Mouse (Mus musculus) kidney, embryonic 15.5 days (tissue): Measurements from ENCODE around the gene Plxnd1. TPM values are rescaled to one million over a fixed set of nuclear protein-coding genes. Genes with fewer than 3 reads are reported as not detected.
A peak's percentile ranks its signal among the peaks of the same experiment; 100 is the strongest.

Experiments
- ATAC-seq: fragments of 200-750 bp; cut with Nextera tagmentation; replicated peaks from 2 replicates; pipeline ENCODE4 v1.8.0; 2017; ENCODE audit warnings: moderate TSS enrichment; ENCODE audit not compliant: low FRiP score
- H3K27ac ChIP-seq: fragments of 300-500 bp; sonication (generic); 2 replicates; pipeline ENCODE4 v1.5.1; 2015; ENCODE audit warnings: mild to moderate bottlenecking, inconsistent platforms
- H3K27me3 ChIP-seq: fragments of 300-500 bp; sonication (generic); 2 replicates; pipeline ENCODE4 v1.6.1; 2015; ENCODE audit warnings: inconsistent platforms
- H3K36me3 ChIP-seq: fragments of 300-500 bp; sonication (generic); 2 replicates; pipeline ENCODE4 v1.6.1; 2015; ENCODE audit warnings: inconsistent platforms
- H3K4me1 ChIP-seq: fragments of 300-500 bp; sonication (generic); 2 replicates; pipeline ENCODE4 v1.6.1; 2015; ENCODE audit warnings: inconsistent platforms
- H3K4me2 ChIP-seq: fragments of 300-500 bp; sonication (generic); 2 replicates; pipeline ENCODE4 v1.6.1; 2015; ENCODE audit warnings: moderate library complexity, mild to moderate bottlenecking, inconsistent platforms
- H3K4me3 ChIP-seq: fragments of 300-500 bp; sonication (generic); replicated peaks from 2 replicates; pipeline ENCODE4 v1.5.1; 2015; ENCODE audit warnings: mild to moderate bottlenecking, inconsistent platforms
- H3K9ac ChIP-seq: fragments of 300-500 bp; sonication (generic); 2 replicates; pipeline ENCODE4 v1.6.1; 2015; ENCODE audit warnings: mild to moderate bottlenecking, inconsistent platforms
- H3K9me3 ChIP-seq: fragments of 300-500 bp; sonication (generic); replicated peaks from 2 replicates; pipeline ENCODE4 v1.6.1; 2016; ENCODE audit warnings: inconsistent platforms
- WGBS: fragments of 180-500 bp; shearing (Covaris S2); methylation state at CpG from one replicate; pipeline ENCODE4 v1.1.7; 2015; ENCODE audit warnings: mixed read lengths; 5-methylcytosine and 5-hydroxymethylcytosine counted together
- polyA plus RNA-seq: library from polyadenylated mRNA; unstranded; fragments of >200 nt; fragmentation: Nextera tagmentation; extraction: Ambion mirVana; gene quantifications from 2 replicates; pipeline ENCODE4 v1.2.1, GENCODE M21; 2015

Gene Plxnd1
- polyA plus RNA-seq, 1 experiment from 2014 or later = 52.7 TPM

DNA sequence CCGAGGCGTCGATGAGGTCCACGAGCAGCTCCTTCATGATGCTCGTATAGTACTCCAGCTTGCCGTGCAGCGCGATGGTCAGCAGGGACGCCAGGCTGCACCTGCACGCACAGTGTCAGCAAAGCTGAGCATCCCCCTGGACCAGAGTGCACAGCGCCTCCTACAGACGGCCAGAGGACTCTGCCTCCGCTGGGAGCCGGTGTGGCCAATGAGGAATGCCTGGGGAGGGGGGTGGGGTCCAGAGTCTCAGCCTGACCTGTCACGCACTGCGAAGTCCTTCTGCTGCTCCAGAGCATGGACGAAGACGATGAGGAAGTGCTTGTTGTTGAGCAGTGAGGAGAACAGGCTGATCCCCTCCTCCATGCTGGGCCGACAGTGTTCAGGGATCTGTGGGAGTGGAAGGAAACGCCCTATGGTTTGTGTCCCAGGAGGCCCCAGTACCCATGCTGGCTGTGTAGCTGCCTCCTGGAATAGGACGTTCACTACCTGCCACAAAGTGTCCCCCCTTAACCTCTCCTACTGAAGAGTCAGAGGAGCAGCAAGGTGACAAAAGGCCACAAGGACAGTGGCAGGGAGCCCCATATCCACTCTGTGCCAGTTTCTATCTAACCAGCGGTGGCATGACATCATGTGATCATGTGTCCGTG lies 32.2 kb downstream of the Plxnd1 start:
- 48% methylated on average over 23 of the region's 23 CpGs for WGBS
- no peaks in the 10 kb centered on the region for H3K9me3 ChIP-seq
- H3K27me3 ChIP-seq = no peaks in the 10 kb centered on the region
- no peak overlapping the region for H3K27ac ChIP-seq
- no peak overlapping the region for H3K4me3 ChIP-seq
- H3K36me3 ChIP-seq = peaks cover 91% of the 10 kb centered on the region
- no peak overlapping the region for H3K9ac ChIP-seq
- peak; percentile 31 for ATAC-seq
- peaks cover 27% of the 10 kb centered on the region for H3K4me1 ChIP-seq
- no peak overlapping the region for H3K4me2 ChIP-seq

DNA sequence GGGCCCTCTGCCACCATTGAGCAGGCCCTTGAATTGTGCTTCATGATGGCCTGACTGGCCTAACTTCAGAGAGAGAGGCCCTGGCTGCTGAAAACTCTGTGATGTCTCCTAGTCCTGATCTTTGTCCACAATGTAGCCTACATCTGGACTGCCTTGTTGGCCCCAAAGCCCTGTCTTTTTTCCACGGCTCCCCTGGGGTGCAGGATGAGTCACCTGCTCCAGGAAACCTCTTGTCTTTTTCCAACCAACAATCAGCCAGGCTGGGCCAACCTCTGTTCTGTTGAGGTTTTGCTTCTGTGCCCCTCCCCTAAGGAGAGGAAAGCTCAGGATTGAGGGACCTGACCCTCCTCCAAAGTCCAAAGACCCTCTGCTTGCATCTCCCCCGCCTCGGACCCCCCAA lies 33.1 kb downstream of the Plxnd1 start:
- Histone ChIP-seq H3K9ac (no peak overlapping the region), H3K27ac (no peak overlapping the region), H3K27me3 (no peaks in the 10 kb centered on the region), H3K36me3 (peaks cover 83% of the 10 kb centered on the region), H3K4me2 (no peak overlapping the region), H3K4me1 (peaks cover 36% of the 10 kb centered on the region), H3K9me3 (no peaks in the 10 kb centered on the region), H3K4me3 (no peak overlapping the region)
- no peak for ATAC-seq
- 85% methylated on average over 3 of the region's 3 CpGs for WGBS

DNA sequence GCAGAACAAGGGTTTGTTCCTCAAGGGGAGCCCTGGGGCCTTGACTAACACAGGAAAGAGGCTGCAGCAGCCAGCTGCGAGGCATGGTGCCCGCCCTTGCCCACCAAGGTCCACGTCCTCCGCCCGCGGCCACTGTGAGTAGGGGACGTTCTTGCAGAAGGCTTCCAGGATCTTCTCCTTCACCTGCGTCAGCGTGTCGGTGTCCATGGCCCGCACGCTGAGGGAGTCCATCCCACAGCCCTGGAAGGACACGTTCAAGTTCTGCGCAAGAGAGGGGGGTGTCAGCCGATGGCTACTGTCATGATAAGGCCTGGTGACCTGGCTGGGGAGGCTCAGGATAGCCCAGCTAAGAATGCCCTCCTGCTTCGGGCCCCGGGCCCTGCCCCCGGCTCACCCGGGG lies 34.5 kb downstream of the Plxnd1 start:
- 92% methylated on average over 19 of the region's 19 CpGs for WGBS
- Histone ChIP-seq H3K4me3 (no peak overlapping the region), H3K27ac (no peak overlapping the region), H3K9ac (no peak overlapping the region), H3K27me3 (no peaks in the 10 kb centered on the region), H3K4me1 (peaks cover 42% of the 10 kb centered on the region), H3K9me3 (no peaks in the 10 kb centered on the region), H3K36me3 (peaks cover 82% of the 10 kb centered on the region), H3K4me2 (no peak overlapping the region)
- no peak for ATAC-seq

DNA sequence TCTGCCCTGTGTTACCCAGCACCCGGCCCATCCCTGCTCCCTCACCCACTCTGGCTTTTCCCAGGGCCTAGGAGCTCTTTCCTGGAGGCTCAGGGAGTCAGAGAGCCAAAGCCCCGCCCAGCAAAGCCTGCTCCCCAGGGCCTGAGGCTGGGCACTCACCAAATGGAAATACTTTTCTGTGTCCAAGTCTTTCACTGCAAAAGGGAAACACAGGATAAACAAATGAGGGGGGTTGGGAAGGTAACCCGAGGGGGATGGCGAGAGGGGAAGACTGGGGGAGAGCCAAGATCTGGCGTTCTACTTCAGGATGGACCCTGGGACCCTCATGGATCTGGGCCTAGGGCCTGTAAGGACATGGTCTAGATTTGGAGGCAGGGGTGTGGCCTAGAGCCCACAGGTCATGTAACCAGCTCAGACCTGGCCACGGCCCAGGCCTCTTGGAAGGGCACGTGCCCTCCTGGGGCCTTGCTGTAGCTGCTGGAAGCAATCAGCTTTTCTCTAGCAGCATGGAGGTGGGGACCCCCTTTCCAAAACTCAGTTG lies 35.6 kb downstream of the Plxnd1 start:
- 72% methylated on average over 7 of the region's 7 CpGs for WGBS
- H3K4me3 ChIP-seq = no peak overlapping the region
- no peak overlapping the region for H3K4me2 ChIP-seq
- 0 out of 2 replicates have a peak overlapping the region, but pooled peaks have one; percentile 48 for H3K27ac ChIP-seq
- no peaks in the 10 kb centered on the region for H3K9me3 ChIP-seq
- ATAC-seq = no peak
- H3K4me1 ChIP-seq = peaks cover 42% of the 10 kb centered on the region
- no peak overlapping the region for H3K9ac ChIP-seq
- peaks cover 84% of the 10 kb centered on the region for H3K36me3 ChIP-seq
- no peaks in the 10 kb centered on the region for H3K27me3 ChIP-seq

DNA sequence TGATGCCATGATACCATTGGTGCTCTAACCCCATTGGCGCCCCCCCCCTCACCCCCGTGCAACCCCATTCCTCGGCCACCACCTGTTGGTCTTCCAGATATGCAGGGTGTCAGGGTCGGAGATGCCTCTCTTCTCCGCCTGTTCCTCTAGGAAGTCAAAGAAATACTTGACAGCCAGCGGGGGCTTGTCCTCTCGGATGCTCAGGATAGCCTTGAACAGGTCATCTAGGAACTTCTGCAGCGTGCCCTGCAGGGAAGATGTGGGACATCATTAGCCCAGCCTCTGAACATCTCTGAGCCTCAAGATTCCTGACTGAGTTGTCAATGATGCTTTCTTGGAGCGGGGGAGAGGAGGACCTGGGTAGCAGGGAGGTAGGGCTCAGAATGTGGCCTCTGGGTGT lies 36.4 kb downstream of the Plxnd1 start:
- Histone ChIP-seq H3K4me2 (no peak overlapping the region), H3K36me3 (peaks cover 83% of the 10 kb centered on the region), H3K9me3 (no peaks in the 10 kb centered on the region), H3K4me3 (no peak overlapping the region), H3K4me1 (peaks cover 42% of the 10 kb centered on the region), H3K9ac (no peak overlapping the region), H3K27ac (peak overlapping the region; percentile 48; the same call in 1 of the 2 replicates), H3K27me3 (no peaks in the 10 kb centered on the region)
- ATAC-seq = no peak
- 89% methylated on average over 9 of the region's 9 CpGs for WGBS

DNA sequence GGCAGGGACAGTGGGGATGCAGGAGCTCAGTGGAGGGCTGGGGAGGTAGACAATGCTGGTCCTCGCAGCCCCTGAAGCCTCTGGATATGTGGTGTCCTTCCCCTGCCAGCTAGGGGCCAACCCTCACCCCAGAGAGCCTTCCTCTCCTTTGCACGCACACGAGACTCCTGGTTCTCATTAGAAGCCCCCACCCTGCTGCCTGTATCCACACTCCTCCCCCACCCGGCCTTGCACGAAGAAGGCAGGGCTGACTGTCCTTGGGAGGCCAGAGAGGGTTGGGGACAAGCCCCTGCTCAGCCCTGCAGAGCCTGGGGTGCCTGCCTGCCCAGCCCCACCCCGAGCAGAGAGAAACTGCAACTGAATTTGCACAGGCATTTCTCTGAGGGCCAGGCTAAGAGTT lies 37.1 kb downstream of the Plxnd1 start:
- Histone ChIP-seq H3K4me2 (no peak overlapping the region), H3K4me1 (peaks cover 35% of the 10 kb centered on the region), H3K27me3 (no peaks in the 10 kb centered on the region), H3K9me3 (no peaks in the 10 kb centered on the region), H3K27ac (peak overlapping the region; percentile 60; the same call in 1 of the 2 replicates), H3K4me3 (no peak overlapping the region), H3K9ac (no peak overlapping the region), H3K36me3 (peaks cover 75% of the 10 kb centered on the region)
- ATAC-seq = no peak
- WGBS = 45% methylated on average over 6 of the region's 6 CpGs

DNA sequence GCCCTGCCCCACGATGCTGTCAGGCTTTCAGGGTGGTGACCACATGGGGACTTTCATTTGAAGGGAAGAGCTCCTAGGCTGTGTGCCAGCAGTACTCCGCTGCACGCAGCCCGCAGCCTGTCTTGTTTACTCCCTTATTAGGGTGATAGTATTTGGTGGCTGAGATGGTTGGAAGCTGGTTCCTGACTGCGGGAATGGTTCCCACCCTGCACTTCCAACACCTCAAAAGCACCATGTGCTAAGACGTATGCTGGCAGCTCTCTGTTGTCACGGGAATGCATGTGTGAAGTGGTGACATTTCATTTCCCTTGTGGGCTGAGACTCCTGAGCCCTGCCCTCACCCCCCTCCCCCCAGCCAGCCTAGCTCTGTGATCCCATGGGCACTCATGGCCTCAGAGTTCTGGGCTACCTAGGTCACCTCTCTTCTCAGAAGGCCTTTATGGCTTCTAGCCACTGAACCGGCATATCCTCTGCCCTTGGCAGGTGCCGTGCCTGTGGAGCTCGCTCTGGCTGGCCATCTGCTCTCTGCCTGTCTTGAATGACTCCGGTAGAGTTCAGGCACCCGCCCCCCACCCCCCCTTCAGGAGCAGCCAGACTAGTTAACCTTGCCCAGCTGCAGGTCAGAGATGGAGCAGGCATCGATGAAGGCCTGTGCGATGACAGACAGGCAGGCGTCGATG lies 37.7 kb downstream of the Plxnd1 start:
- 29% methylated on average over 16 of the region's 16 CpGs for WGBS
- ATAC-seq = peak; percentile 34
- Histone ChIP-seq H3K4me2 (no peak overlapping the region), H3K27ac (peak overlapping the region; percentile 60), H3K27me3 (no peaks in the 10 kb centered on the region), H3K4me3 (no peak overlapping the region), H3K9me3 (no peaks in the 10 kb centered on the region), H3K9ac (no peak overlapping the region), H3K36me3 (peaks cover 69% of the 10 kb centered on the region), H3K4me1 (peaks cover 31% of the 10 kb centered on the region)

DNA sequence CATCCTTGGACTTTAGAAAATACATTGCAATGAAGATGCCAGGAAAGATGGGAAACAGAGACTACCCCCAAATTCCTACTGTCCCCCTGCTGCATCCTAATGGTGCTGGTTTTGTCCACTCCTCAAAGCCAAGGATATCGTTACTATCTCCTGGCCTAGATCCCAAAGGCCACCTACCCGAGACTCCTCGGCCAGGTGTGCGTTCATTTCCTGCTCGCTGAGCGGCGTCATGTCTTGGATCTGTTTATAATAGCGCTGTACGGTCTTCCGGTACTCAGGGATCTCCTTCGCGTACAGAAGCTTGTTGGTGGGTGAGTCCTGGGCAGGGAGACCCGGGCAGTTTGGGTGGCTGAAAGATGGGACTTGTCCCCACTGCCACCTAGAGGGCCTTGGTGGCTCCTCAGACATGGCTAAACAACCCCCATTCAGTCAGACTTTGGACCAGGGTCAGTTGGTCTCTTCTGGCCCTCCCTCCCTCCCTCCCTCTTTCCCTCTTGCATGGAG lies 38.3 kb downstream of the Plxnd1 start:
- no peak overlapping the region for H3K9ac ChIP-seq
- peaks cover 31% of the 10 kb centered on the region for H3K4me1 ChIP-seq
- H3K4me2 ChIP-seq = no peak overlapping the region

DNA sequence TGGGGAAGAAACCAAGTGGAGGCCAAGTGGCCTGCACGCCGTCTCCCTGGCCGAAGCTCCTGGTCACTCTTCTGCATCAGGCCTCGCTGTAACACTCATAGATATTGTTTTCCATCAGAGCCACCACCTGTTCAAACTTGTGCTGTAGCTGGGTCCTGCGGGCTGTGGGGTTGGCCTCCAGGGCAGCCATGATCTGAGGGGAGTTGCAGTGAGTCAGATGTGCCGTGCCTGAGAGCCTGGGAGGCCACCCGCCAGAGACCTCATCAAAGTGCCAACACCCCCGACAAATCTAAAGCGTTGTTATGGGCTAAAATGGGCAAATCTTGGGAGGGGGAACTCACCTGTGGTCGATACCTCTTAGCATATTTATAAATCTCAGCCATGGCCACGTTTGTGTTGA lies 39.1 kb downstream of the Plxnd1 start:
- no peak for ATAC-seq
- Histone ChIP-seq H3K4me2 (no peak overlapping the region), H3K36me3 (peaks cover 55% of the 10 kb centered on the region), H3K4me3 (no peak overlapping the region), H3K27ac (no peak overlapping the region), H3K27me3 (no peaks in the 10 kb centered on the region), H3K9ac (no peak overlapping the region), H3K9me3 (no peaks in the 10 kb centered on the region), H3K4me1 (peaks cover 31% of the 10 kb centered on the region)
- WGBS = 79% methylated on average over 11 of the region's 11 CpGs

More for the DNA sequence above, 38.3 kb downstream of the Plxnd1 start:
- Histone ChIP-seq H3K36me3 (peaks cover 63% of the 10 kb centered on the region), H3K9me3 (no peaks in the 10 kb centered on the region), H3K4me3 (no peak overlapping the region), H3K27me3 (no peaks in the 10 kb centered on the region), H3K27ac (peak overlapping the region; percentile 64)
- WGBS = 78% methylated on average over 13 of the region's 13 CpGs
- ATAC-seq = no peak

DNA sequence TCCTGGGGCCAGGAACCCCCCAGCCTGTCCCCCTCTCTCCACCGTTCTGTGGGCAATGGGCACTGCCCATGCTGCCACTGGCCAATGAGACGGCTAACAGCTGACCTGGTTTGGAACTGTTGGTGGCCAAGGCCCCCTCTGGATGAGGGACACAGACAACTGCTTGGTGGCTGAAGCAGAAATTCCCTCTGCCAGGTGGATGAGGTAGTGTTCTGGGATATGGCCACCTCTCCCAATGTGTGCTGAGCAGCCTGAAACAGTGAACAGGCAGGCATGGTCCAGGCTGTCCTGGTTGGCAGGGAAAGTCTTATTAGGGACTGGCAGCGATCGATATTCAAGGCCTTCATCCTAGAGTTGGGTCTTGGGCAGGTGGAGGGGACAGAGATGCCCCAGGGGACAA lies 39.6 kb downstream of the Plxnd1 start:
- H3K4me2 ChIP-seq = no peak overlapping the region
- WGBS = 86% methylated on average over 4 of the region's 4 CpGs

DNA sequence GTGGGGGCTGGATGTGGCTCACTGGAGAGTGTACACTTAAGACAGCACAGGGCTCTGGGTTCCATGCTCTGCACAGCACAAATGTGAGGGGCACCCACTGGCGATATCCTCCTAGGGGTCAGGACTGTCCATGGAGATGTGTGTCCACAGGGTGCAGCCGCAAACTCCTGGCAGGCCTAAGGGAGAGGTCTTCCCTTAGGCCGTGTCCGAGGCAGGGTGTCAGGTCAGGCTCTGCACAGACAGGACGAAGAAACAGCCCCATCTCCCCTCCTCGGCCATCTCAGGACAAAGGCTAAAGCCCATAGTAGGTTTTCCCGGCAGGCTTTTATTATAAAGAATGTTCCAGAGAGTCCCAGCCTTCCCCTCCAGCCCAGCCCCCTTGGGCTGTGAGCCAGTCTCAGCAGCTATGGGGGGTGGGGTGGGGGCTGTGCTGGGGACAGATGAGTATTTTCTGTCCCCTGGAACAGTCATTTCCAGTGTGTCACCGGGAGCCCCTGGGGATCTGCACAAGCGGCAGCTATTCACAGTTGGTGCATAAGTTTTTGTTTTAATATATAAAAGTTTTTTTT lies 40.2 kb downstream of the Plxnd1 start:
- no peak for ATAC-seq
- Histone ChIP-seq H3K4me2 (no peak overlapping the region), H3K4me1 (peaks cover 33% of the 10 kb centered on the region), H3K4me3 (no peak overlapping the region), H3K9me3 (no peaks in the 10 kb centered on the region), H3K27ac (no peak overlapping the region), H3K9ac (no peak overlapping the region), H3K27me3 (no peaks in the 10 kb centered on the region), H3K36me3 (peaks cover 44% of the 10 kb centered on the region)
- 77% methylated on average over 9 of the region's 9 CpGs for WGBS

More for the DNA sequence above, 39.6 kb downstream of the Plxnd1 start:
- H3K4me3 ChIP-seq = no peak overlapping the region
- H3K9ac ChIP-seq = no peak overlapping the region
- no peaks in the 10 kb centered on the region for H3K9me3 ChIP-seq
- H3K4me1 ChIP-seq = peaks cover 34% of the 10 kb centered on the region
- H3K27ac ChIP-seq = no peak overlapping the region
- no peak for ATAC-seq
- H3K27me3 ChIP-seq = no peaks in the 10 kb centered on the region
- peaks cover 50% of the 10 kb centered on the region for H3K36me3 ChIP-seq

DNA sequence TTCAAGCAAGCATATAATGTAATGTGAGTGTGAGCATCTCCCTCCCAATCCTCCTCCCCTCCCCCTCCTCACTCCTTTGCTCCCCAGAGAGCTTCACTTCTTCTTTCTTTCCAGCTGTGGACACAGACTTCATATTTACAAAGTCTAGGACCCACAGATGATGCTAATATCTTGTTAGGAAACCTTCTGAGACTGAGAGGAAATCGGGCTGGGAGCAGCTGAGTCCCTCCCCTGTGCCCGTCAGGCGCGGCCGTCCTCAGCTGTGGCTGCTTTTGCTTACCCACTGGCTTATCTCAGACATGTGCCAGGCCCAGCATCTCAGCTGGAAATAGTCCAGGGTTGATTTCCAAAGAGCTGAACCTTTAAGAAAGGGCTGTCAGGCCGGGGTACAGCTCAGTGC lies 48.4 kb downstream of the Plxnd1 start:
- Histone ChIP-seq H3K9ac (no peak overlapping the region), H3K4me2 (no peak overlapping the region), H3K27ac (no peak overlapping the region), H3K9me3 (no peaks in the 10 kb centered on the region), H3K4me1 (peaks cover 8% of the 10 kb centered on the region), H3K36me3 (no peaks in the 10 kb centered on the region), H3K27me3 (no peaks in the 10 kb centered on the region), H3K4me3 (no peak overlapping the region)
- no peak for ATAC-seq
- 62% methylated on average over 6 of the region's 6 CpGs for WGBS
